Mouse (Mus musculus): ENCODE results near the gene Best1. TPM values are rescaled to one million over a fixed set of nuclear protein-coding genes. Genes with fewer than 3 reads are reported as not detected.
A peak's percentile ranks its signal among the peaks of the same experiment; 100 is the strongest.

Best1 gene
- polyA plus RNA-seq, 1 experiment from 2014 or later: 0.42 TPM

DNA sequence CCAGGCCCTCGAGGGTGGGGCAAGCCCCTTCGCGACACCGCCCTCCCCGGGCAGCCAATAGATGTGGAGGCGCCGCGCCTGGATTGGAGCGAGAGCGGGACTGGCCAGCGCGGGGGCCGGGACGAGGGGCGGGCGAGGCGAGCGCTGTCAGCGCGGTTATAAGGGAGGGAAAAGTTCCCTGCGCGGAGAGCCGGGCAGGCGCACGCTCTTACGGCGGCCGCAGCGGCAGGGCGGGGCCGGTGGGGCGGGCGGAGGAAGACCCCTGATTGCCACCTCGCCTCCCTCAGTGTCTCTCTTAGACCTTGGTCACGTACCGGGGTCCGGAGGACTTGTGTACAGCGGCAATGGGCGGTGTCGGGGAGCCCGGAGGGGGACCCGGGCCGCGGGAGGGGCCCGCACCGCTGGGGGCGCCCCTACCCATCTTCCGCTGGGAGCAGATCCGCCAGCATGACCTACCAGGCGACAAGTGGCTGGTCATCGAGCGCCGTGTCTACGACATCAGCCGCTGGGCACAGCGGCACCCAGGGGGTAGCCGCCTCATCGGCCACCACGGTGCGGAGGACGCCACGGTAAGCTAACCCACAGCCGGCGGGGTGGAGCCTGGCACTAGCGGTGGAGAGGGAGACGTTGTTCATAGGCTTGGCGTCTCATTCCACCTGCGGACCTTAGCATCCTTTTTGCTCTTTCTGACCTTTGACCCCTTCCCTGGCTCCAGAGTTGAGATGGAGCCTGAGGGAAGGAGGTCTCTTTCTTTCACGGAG, 40.1 kb upstream of the Best1 start, which contains the start of gene Fads3:
Gene Fads3 (plus strand): TSS at position 182 of the 761 bp plus-strand sequence.
- Histone ChIP-seq H3K36me3 (ENCODE audit: control insufficient read depth, insufficient read depth, low read length) (no peaks in the 10 kb centered on the region), H3K9ac (ENCODE audit: low read depth, low read length) (peak within 1 kb of the TSS; percentile 79), H3K4me3 (ENCODE audit: low read length) (peak within 1 kb of the TSS; percentile 71), H3K9me3 (ENCODE audit: control insufficient read depth, low read length) (no peaks in the 10 kb centered on the region), H3K27me3 (replicated peaks; ENCODE audit: control insufficient read depth, insufficient read depth, low read length) (no peaks in the 10 kb centered on the region), H3K27ac (ENCODE audit: low read length) (peak within 1 kb of the TSS; percentile 52; the same call in 1 of the 2 replicates), H3K4me2 (ENCODE audit: low read depth, low read length) (peak within 1 kb of the TSS; percentile 97), H3K4me1 (ENCODE audit: control insufficient read depth, insufficient read depth, low read length) (peaks cover 32% of the 10 kb centered on the region)
- WGBS: under 1% methylated on average over 62 of the region's 69 CpGs
- ATAC-seq: peak; percentile 91

DNA sequence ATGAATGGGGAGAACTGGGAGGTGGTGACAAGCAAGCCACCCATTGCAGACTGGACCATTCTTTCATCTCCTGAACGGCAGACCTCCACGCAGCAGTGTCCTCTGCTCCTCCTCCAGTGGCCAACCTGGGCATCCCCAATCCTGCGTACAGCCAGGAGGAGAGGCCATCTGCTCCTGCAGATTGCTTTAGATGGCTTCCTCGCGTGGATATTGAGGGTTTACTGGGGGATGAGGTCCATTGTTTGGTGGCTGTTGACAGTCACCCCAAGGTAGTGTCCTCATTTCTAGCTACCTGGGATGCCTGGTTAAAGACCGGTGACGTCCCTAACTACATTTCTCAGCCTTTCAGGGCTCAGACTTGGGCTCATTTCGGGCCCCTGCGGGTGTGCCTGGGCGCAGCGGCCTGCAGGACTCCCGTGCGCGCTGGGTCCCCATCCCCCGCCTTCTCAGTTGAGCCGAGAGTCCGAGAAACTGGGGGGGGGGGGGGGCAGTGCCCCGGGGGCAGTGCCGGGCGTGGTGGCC, 39.5 kb upstream of the Best1 start:
- 14% methylated on average over 17 of the region's 20 CpGs for WGBS
- Histone ChIP-seq H3K4me2 (ENCODE audit: low read depth, low read length) (peak overlapping the region; percentile 97), H3K36me3 (ENCODE audit: control insufficient read depth, insufficient read depth, low read length) (no peaks in the 10 kb centered on the region), H3K27ac (ENCODE audit: low read length) (no peak overlapping the region), H3K4me3 (ENCODE audit: low read length) (peak overlapping the region; percentile 71), H3K27me3 (replicated peaks; ENCODE audit: control insufficient read depth, insufficient read depth, low read length) (no peaks in the 10 kb centered on the region), H3K9ac (ENCODE audit: low read depth, low read length) (peak overlapping the region; percentile 79), H3K4me1 (ENCODE audit: control insufficient read depth, insufficient read depth, low read length) (peaks cover 32% of the 10 kb centered on the region), H3K9me3 (ENCODE audit: control insufficient read depth, low read length) (no peaks in the 10 kb centered on the region)
- peak; percentile 2; the same call in 1 of the 2 replicates for ATAC-seq

DNA sequence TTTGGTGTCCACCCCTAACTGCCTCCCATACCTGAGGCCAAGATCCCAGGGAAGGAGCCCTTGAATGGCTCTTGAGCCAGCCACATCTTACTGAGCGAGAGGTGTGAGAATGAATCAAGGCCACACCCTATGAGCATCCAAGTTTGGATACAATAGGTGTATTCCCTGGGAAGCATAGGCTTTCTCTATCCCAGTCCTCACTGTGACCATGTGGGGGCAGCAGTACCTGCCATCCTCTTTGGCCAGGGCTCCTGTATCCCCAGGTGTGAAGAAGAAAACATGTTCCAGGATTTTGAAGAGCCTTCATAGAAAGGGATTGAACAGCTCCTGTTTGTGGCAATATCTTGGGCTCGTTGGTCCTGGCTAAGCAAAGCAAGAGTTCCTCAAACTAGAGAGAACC, 38.2 kb upstream of the Best1 start:
- Histone ChIP-seq H3K4me3 (ENCODE audit: low read length) (no peak overlapping the region), H3K9ac (ENCODE audit: low read depth, low read length) (no peak overlapping the region), H3K27me3 (replicated peaks; ENCODE audit: control insufficient read depth, insufficient read depth, low read length) (no peaks in the 10 kb centered on the region), H3K4me2 (ENCODE audit: low read depth, low read length) (no peak overlapping the region), H3K9me3 (ENCODE audit: control insufficient read depth, low read length) (no peaks in the 10 kb centered on the region), H3K4me1 (ENCODE audit: control insufficient read depth, insufficient read depth, low read length) (peaks cover 32% of the 10 kb centered on the region), H3K36me3 (ENCODE audit: control insufficient read depth, insufficient read depth, low read length) (no peaks in the 10 kb centered on the region), H3K27ac (ENCODE audit: low read length) (no peak overlapping the region)
- no peak for ATAC-seq
- WGBS: 80% methylated on average over 2 of the region's 2 CpGs

DNA sequence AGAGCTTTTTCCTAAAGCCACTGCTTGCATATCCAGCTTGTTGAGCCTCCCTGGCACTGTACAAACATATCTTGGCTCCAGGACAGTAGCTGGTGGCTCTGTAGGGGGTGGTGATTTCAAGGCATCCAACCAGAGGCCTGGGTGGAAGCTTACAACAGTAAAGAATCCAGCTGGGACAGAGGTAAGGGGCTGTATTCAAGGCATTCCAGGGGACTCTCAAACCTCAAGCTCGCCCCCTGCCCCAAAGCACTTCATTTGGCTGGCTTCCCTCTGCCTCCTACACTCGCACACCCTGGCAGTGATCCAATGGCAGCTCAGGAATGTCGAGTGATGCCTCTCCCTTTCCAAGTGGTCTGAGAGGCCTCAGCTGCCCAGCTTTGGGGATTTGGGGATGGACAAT, 37.5 kb upstream of the Best1 start:
- no peak overlapping the region for H3K4me3 ChIP-seq (ENCODE audit: low read length)
- H3K9ac ChIP-seq (ENCODE audit: low read depth, low read length): no peak overlapping the region
- peaks cover 32% of the 10 kb centered on the region for H3K4me1 ChIP-seq (ENCODE audit: control insufficient read depth, insufficient read depth, low read length)
- no peaks in the 10 kb centered on the region for H3K27me3 ChIP-seq (replicated peaks; ENCODE audit: control insufficient read depth, insufficient read depth, low read length)
- 23% methylated on average over 3 of the region's 3 CpGs for WGBS
- no peaks in the 10 kb centered on the region for H3K36me3 ChIP-seq (ENCODE audit: control insufficient read depth, insufficient read depth, low read length)
- ATAC-seq: no peak
- no peak overlapping the region for H3K4me2 ChIP-seq (ENCODE audit: low read depth, low read length)
- H3K27ac ChIP-seq (ENCODE audit: low read length): 0 out of 2 replicates have a peak overlapping the region, but pooled peaks have one; percentile 3
- H3K9me3 ChIP-seq (ENCODE audit: control insufficient read depth, low read length): no peaks in the 10 kb centered on the region

DNA sequence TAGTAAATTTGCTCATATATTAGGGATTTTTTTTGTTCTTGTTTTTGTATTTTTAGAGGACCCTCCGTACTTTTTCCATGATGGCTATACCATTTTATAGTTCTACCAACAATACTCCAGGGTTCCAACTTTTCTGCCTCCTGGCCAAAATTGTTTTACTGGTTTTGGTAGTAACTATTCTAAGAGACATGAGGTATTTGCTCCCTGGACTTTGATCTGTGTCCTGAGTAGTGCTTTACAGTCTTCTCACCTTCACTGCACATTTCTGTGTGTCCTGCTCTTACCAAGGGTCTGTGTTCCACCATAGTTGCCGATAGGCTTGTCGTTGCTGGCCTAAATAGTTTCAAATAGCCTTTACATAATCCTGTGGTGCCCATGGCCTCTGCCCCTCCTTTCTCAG, 36.9 kb upstream of the Best1 start:
- Histone ChIP-seq H3K4me1 (ENCODE audit: control insufficient read depth, insufficient read depth, low read length) (peaks cover 31% of the 10 kb centered on the region), H3K4me2 (ENCODE audit: low read depth, low read length) (no peak overlapping the region), H3K27ac (ENCODE audit: low read length) (0 out of 2 replicates have a peak overlapping the region, but pooled peaks have one; percentile 3), H3K4me3 (ENCODE audit: low read length) (no peak overlapping the region), H3K9ac (ENCODE audit: low read depth, low read length) (no peak overlapping the region), H3K27me3 (replicated peaks; ENCODE audit: control insufficient read depth, insufficient read depth, low read length) (no peaks in the 10 kb centered on the region), H3K36me3 (ENCODE audit: control insufficient read depth, insufficient read depth, low read length) (no peaks in the 10 kb centered on the region), H3K9me3 (ENCODE audit: control insufficient read depth, low read length) (no peaks in the 10 kb centered on the region)
- 75% methylated on average over 3 of the region's 3 CpGs for WGBS
- no peak for ATAC-seq

DNA sequence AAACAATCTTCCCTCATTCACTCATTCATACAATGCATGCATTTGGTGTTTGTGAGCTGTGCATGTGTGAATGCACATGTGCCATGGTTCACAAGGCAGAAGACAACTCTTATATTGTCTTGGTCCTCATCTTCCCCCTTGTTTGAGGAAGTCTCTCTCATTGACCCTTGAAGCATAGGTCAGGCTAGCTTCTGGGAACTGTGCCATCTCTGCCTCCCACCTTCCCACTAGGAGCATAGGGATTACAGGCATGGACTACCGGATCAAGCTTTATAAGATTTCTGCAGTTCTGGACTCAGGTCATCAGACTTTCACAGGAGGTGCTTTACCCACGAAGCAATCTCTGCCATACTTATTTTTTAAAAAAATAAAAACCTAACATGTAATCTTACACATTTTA, 36.1 kb upstream of the Best1 start:
- no peaks in the 10 kb centered on the region for H3K27me3 ChIP-seq (replicated peaks; ENCODE audit: control insufficient read depth, insufficient read depth, low read length)
- H3K9ac ChIP-seq (ENCODE audit: low read depth, low read length): no peak overlapping the region
- no peaks in the 10 kb centered on the region for H3K9me3 ChIP-seq (ENCODE audit: control insufficient read depth, low read length)
- H3K4me3 ChIP-seq (ENCODE audit: low read length): no peak overlapping the region
- no peak overlapping the region for H3K27ac ChIP-seq (ENCODE audit: low read length)
- no peak overlapping the region for H3K4me2 ChIP-seq (ENCODE audit: low read depth, low read length)
- peaks cover 23% of the 10 kb centered on the region for H3K4me1 ChIP-seq (ENCODE audit: control insufficient read depth, insufficient read depth, low read length)
- WGBS: 69% methylated on average over 2 of the region's 2 CpGs
- no peaks in the 10 kb centered on the region for H3K36me3 ChIP-seq (ENCODE audit: control insufficient read depth, insufficient read depth, low read length)
- ATAC-seq: no peak

DNA sequence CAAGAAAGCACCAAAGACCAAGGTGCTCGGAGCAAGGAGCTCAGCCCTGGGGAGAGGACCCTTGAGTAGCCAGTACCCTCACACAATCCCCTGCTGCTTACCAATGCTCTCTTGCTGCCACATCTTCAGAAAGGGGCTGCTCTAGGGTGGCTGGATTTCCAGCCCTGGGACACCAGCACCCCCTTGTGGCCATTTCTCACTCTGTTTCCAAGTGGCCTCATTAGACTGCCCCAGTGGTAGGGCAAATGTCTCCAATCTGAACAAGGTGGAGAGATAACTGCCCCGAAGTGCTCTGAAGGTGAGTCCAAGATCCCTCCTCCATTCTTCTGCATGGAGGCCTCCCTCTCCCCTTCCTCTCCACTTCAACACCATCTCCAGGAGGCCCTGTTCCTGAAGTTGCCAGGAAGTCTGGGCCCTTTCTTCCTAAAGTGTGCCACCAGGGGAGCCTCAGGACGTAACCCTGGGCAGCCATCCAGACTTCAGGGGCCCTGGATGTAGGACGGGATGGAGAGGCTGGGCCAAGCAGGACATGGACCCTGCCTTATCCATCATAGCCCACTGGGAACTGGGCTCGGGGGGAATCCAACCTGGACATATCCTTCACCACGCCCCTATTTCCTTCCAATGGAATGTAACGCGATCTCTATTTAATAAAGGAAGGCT, 33.5 kb upstream of the Best1 start:
- Histone ChIP-seq H3K36me3 (ENCODE audit: control insufficient read depth, insufficient read depth, low read length) (no peaks in the 10 kb centered on the region), H3K4me2 (ENCODE audit: low read depth, low read length) (no peak overlapping the region), H3K27me3 (replicated peaks; ENCODE audit: control insufficient read depth, insufficient read depth, low read length) (no peaks in the 10 kb centered on the region), H3K4me3 (ENCODE audit: low read length) (no peak overlapping the region), H3K27ac (ENCODE audit: low read length) (no peak overlapping the region), H3K9me3 (ENCODE audit: control insufficient read depth, low read length) (no peaks in the 10 kb centered on the region), H3K4me1 (ENCODE audit: control insufficient read depth, insufficient read depth, low read length) (peaks cover 8% of the 10 kb centered on the region), H3K9ac (ENCODE audit: low read depth, low read length) (peak overlapping the region; percentile 16; the same call in 1 of the 2 replicates)
- peak; percentile 64 for ATAC-seq
- WGBS: 57% methylated on average over 8 of the region's 8 CpGs

DNA sequence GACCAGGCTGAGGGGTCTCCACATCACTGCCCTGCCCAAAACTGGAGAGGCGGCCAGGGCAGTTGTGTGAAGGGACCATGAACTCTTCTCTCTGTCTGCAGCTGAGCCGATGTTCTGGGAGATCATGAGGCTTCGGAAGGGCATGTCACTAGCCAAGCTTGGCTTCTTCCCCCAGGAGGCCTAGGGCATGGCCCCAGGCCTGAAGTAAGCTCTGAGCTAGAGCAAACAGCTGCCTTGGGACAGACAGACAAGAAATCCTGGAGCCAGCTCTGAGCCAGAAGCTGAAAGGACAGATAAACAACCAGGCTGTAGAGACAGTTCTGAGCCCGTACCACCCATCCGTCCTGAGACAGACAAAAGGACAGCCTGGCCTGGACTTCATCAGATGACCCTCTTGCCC, 32.9 kb upstream of the Best1 start:
- Histone ChIP-seq H3K4me3 (ENCODE audit: low read length) (no peak overlapping the region), H3K27ac (ENCODE audit: low read length) (no peak overlapping the region), H3K27me3 (replicated peaks; ENCODE audit: control insufficient read depth, insufficient read depth, low read length) (no peaks in the 10 kb centered on the region), H3K9ac (ENCODE audit: low read depth, low read length) (peak overlapping the region; percentile 16; the same call in 1 of the 2 replicates), H3K36me3 (ENCODE audit: control insufficient read depth, insufficient read depth, low read length) (no peaks in the 10 kb centered on the region), H3K9me3 (ENCODE audit: control insufficient read depth, low read length) (no peaks in the 10 kb centered on the region), H3K4me2 (ENCODE audit: low read depth, low read length) (no peak overlapping the region), H3K4me1 (ENCODE audit: control insufficient read depth, insufficient read depth, low read length) (peaks cover 8% of the 10 kb centered on the region)
- WGBS: 87% methylated on average over 5 of the region's 5 CpGs
- no peak for ATAC-seq

DNA sequence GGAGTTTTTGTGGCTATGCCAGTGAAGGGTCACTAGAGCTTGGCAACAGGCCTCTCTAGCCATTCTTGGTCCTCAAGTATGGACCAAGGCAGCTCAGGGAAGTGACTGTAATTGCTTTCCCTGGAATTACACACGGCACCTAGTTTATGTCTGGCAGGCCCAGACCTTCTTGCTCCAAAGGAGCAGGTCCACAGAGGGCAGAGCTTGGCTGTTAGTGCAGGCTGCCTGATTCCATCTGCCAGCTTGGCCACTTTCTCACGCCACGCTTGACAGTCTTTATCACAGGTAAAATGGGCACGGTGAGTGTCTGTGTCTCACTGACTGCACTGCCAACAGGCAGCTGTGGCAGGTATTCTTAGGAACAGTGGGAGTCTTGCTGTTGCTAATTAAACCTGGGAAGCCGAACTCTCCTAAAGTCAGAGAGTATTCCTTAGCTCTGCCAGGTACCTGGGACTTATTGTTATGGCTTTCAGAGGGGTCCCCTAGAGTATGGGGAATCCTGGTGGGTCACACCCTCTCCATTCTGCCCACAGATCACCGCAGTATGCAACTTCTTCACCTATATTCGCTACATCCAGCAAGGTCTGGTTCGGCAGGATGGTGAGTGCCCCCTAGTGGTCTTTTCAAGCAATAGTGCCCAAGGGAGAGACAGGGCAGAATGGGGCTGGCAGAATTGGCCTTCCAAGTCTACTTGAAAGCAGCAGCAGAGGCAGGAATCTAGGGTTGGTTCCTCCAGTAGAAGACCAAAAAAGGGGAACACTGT, 32.0 kb upstream of the Best1 start:
- H3K4me2 ChIP-seq (ENCODE audit: low read depth, low read length): no peak overlapping the region
- H3K9ac ChIP-seq (ENCODE audit: low read depth, low read length): no peak overlapping the region
- peak; percentile 18; the same call in 1 of the 2 replicates for ATAC-seq
- no peaks in the 10 kb centered on the region for H3K9me3 ChIP-seq (ENCODE audit: control insufficient read depth, low read length)
- no peaks in the 10 kb centered on the region for H3K27me3 ChIP-seq (replicated peaks; ENCODE audit: control insufficient read depth, insufficient read depth, low read length)
- no peak overlapping the region for H3K27ac ChIP-seq (ENCODE audit: low read length)
- WGBS: 41% methylated on average over 8 of the region's 8 CpGs
- H3K4me1 ChIP-seq (ENCODE audit: control insufficient read depth, insufficient read depth, low read length): peaks cover 1% of the 10 kb centered on the region
- H3K36me3 ChIP-seq (ENCODE audit: control insufficient read depth, insufficient read depth, low read length): no peaks in the 10 kb centered on the region
- H3K4me3 ChIP-seq (ENCODE audit: low read length): no peak overlapping the region

Data from intestine, embryonic 16.5 days (tissue).